Mouse (Mus musculus): ENCODE data around the gene Slc6a16.

The Slc6a16 gene

DNA sequence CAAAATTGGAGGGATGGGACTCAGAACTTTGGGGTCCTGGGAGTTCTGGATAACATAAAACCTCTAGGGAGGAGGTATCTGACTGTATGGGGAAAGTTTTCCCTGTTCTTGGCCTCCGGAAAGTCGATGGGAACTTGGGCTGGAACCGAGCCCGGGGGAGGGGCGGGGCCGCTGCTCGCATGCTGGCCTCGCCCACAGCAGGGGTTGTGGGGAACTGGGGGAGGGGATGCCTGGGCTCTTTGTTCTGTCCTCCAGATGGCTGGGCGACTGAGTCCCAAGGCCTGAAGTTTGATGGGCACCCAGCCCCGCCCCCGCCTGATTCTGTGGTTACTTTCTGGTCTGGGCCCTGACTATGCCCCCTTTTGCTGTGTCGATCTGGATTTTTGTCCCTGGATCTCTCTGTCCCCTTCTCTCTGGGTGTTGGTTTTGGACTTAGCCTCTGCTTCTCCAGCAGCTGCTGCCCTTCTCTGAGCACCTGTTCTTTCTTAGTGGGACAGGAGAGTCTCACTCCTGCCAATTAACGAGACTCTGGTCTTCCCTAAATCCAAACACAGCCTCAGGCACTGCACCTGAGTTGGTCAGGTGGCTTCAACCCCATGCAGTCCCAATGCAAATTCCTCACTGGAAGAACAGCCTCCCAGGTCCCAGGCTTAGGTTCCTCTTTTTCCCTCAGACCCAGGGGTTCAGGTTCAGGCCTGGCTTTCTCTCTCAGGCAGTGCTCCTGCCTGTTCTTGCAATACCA lies 24.3 kb upstream of the Slc6a16 start:
- no peak for DNase-seq

DNA sequence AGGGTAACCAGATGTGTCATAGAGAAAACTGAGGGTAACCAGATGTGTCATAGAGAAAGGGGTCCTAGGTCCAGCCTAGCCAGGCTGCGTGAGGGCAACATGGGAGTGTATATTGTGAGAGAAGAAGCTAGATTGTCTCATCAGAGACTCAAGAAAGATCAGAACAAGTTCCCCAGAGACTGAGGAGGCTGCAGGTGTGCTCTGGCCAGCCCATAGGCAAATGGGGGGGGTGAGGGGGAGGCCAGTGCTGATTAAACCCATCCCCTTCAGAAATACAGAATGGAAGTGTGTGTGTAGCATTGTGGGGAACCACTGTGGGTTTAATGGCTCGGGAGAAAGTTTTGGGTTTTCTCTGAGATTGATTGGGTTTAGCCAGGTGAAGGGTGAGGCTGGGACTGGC lies 19.2 kb upstream of the Slc6a16 start:
- DNase-seq, result no peak

GRCm38 (mm10) chr7:45224826-45225225 lies 16.1 kb upstream of the Slc6a16 start:
- no peak for DNase-seq

DNA sequence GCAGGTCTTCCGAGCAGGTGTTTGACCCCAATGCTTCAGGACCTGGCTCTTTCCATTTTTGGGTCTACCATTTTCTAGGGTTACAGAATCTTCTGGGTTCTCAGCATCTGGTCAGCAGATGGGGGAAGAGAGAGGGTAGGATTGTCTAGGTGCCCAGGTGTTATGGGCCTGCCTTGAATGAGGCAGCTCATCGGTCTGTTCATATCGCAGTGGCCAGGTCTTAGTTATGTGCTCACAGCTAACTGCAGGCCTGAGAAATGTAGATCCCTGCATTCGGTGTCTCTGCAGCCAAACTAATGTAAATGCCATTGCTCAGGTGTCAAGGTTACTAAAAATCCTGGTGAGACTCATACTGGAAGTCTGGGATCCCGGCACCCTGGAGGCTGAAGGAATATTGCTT lies 14.5 kb upstream of the Slc6a16 start:
- DNase-seq, result no peak

GRCm38 (mm10) chr7:45228548-45228947 lies 12.3 kb upstream of the Slc6a16 start:
- no peak for DNase-seq

- no peak for DNase-seq
Measured at GRCm38 (mm10) chr7:45229046-45229445, 11.8 kb upstream of the Slc6a16 start.

DNA sequence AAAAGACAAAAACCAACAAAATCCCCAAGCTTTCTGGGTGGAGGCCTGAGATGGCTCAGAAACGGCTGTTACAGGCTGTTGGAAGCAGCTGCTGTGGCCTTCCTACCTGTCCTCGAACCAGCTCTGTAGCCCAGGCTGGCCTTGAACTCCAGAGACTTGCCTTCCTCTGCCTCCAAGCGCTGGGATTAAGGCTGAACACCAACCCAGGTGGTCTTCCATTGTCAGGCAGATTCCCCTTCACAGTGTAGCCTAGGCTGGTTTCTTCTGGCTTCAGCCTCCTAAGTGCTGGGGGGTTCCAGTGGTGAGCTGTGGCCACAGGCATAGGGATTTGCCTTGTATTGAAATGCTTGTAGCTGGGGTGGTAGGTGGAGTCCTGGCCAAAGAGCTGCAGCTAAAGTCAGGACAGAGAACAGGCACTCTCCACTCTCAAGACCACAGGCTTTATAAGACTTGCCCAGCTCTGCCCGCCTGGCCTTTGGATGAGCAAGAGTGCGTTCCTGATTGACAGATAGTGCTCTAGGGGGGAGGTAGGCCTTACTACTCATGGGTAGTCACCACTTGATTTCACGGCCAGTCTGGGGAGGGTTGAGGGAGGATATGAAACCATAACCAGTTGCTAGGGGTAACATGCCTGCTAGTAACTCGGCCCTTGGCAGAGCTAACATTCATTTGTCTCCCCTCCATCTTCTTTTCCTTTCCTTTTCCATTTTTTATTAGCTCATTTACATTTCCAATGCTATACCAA lies 11.3 kb upstream of the Slc6a16 start:
- no peak for DNase-seq

DNA sequence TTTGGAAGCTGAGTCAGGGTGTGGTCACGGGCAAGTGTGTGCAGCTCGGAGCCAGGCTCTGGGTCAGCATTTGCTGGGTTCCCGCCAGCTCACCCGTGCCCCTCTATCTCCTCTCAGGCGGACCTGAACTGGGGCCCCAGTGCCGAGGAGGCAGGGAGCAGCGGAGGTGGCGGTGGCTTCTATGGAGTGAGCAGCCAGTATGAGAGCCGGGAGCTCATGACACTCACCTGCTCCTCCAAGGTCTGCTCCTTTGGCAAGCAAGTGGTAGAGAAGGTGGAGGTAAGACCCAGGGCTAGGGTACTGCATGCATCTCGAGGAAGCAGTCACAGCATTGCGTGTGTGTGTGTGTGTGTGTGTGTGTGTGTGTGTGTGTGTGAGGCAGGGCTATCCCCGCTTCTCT lies 9.7 kb upstream of the Slc6a16 start:
- DNase-seq, result no peak

DNA sequence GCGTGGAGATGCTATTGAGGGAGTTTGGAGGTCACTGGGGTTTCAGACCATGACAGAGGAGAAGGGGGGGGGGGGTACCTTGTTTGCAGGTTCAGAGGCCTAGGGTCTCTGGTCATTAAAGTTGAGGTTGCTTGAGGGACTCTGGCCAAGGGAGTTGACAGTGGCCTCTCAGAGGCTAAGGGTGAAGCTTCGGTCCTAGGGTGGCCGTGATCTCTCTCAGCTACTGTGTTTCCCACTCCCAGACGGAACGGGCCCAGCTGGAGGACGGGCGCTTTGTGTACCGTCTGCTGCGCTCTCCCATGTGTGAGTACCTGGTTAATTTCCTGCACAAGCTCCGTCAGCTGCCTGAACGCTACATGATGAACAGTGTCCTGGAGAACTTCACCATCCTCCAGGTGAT lies 8.9 kb upstream of the Slc6a16 start:
- DNase-seq, result no peak

- no peak for DNase-seq
Measured at GRCm38 (mm10) chr7:45232716-45233465, 8.0 kb upstream of the Slc6a16 start.

- peak; percentile 18 for DNase-seq
Measured at GRCm38 (mm10) chr7:45233580-45234332, 7.1 kb upstream of the Slc6a16 start.

GRCm38 (mm10) chr7:45234333-45234841 lies 6.5 kb upstream of the Slc6a16 start:
- no peak for DNase-seq

DNA sequence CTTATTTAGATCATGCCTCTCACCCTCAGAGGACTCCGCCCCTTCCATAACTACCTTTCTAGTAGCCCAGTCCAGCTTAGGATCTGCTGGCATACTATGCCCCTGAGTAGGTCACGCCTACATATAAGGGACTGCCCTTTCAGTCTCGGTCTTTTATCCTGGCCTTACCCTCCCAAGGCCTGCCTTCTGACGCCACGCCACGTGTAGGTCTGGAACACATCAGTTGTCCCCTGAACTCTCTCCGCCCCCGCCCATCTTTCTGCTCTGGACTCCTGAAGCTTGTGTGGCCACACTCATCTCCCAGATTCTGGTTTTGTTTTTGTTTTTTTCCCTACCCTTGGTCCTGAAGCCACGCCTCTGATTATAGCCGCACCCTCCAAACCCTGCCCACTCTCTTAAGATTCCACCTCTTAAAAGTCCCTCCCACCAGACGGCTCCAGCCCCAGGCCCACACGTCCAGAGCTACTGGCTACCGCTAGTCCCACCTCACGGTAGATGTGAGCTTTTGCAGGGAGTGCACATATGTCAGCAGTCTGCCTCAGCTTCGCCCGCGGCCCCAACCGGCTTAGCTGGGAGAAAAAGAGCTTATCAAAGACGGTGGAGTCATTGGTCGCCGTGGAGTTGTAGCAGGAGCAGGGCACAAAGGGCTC lies 5.8 kb upstream of the Slc6a16 start:
- DNase-seq, result no peak

DNA sequence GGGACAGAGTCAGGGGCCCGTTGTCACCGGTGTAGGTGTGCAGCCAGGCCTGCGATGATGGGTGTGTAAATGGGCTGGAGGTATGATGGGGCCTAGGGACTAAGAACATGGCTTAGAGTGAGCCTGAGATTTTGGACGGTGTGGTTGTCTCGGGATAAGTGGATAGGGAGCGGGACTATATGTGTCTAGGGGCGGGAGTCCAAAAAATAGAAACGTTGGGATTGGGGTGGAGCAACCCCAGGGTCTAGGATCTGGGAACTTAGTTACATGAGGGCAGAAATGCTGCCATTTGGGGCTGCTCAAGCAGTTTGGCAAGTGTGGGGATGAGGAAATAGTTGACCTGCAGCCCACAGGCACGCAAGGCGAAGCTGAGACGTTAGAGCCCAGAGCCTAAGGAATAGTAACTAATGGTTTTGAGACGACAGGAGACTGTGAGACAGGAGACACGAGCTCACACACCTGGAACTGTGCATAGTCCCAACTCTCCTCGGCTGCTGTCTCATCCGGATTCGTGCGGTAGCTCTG lies 5.2 kb upstream of the Slc6a16 start:
- DNase-seq, result no peak

GRCm38 (mm10) chr7:45237747-45238699 lies 2.9 kb upstream of the Slc6a16 start:
- no peak for DNase-seq

DNA sequence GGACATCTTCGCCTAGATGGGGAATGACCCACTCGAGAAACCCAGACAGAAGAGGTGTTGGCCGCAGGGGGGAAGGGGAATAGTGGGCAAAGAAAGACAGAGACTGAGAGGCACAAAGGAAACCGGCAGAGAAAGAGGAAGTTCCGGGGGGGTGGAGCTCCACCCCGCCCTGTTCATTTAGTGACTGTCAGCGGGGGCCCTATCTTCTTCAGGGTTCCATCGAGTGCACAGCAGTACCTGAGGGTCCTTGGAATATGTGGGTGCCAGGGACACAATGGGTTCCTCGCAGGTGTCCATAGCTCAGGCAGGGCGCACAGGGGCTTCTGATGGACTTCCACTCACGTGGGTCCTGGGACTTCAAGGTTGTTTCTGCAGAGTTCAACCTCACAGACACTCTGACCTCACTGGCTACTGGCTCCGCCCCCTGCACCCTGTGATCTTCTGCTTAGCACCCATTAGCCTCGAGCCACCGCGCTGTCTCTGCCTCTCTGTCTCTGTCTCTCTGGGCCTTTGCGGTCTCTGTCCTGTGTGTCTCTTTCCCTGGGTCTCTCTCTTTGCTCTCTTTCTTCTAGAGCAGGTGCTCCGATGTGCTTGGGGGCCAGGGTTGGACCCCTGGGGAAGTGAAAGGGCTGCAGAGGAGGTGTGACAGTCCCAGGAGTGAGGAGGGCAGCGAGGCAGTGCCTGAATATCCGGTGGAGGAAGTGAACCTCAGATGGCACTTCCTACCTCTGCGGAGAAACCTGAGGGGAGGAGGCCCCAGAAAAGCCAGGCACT lies 2.0 kb upstream of the Slc6a16 start, which contains the start of gene Cd37:
Gene Cd37 (minus strand): TSS at position 393 of the 774 bp plus-strand sequence.
- no peak for DNase-seq

DNA sequence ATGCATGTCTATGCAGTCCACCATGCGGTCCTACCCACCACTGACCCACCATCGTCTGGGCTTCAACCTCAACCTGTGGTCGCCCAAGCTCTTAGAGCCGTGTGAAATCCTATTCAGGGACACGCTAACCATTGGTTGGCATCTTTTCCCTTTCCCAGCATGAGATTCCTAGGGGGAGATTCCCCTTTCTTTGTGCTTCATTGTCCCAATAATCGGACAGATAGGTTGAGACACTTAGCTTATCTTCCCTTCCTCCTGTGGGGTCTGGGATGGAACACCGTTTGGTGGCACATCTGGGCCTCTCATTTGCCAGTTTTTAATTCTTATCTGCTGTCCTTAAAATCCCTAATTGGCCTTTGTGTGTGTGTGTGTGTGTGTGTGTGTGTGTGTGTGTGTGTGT lies 776 bp upstream of the Slc6a16 start:
- no peak for DNase-seq

DNA sequence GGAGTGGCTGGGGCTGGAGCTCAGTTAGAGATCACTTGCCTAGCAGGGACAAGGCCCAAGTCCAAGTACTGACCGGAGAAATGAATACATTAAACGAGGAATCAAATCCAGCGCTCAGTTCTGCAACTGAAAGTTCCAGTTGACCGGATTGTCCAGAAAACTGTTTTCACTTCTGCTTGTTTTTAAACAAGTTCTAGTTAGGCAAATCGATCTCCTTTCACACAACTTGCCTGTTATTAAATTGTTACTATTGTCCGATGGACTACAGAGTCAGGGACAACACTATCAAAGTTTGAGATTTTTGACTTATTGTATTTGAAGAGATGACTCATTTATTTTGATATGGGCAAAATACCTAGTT lies 484 bp downstream of the Slc6a16 start:
- DNase-seq, result no peak

DNA sequence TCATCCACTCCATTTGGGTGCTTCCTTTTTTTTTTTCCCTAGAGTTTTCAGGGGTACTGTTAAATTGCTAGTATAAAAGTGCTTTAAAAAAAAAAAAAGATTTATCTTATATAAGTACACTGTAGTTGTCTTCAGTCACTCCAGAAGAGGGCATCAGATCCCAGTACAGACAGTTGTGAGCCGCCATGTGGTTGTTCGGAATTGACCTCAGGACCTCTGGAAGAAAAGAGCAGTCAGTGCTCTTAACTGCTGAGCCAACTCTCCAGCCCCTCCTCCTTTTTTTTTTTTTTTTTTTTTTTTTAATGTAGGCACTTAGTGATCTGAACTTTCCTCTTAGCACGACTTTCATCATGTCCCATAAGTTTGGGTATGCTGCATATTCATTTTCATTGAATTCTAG lies 6.8 kb downstream of the Slc6a16 start:
- DNase-seq, result no peak

DNA sequence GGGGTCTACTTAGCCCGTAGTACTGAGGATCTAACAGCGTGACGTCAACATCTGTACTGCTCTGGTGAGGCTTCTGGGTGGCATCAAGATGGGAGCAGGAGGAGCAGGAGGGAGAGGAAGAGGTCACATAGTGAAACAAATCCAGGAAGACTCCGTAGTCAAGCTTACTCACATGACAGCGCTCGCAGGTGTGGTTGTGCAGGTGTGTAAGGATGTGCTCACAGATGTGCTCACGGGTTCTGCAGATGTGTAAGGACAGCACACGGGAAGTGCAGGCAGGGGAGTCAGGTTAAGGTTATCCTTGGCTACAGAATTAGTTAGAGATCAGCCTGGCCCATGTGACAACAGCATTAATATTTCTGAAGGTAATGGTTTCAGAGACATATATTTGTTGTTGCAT lies 12.9 kb downstream of the Slc6a16 start:
- no peak for DNase-seq
